Mouse (Mus musculus) skeletal muscle tissue, adult 2 months (tissue): ENCODE results near the gene Gm20388.
A peak's percentile ranks its signal among the peaks of the same experiment; 100 is the strongest.

Experiments
- DNase-seq: peaks from one replicate; pipeline ENCODE4 v3.0.0-alpha.2; 2012; ENCODE audit warnings: low read depth, low spot score

Gene Gm20388

GRCm38 (mm10) chr8:120163376-120163775, 252.7 kb downstream of the Gm20388 start:
- DNase-seq: no peak

- no peak for DNase-seq
These were observed 253.4 kb downstream of the Gm20388 start for GRCm38 (mm10) chr8:120164026-120164425.

- no peak for DNase-seq
These were observed 256.5 kb downstream of the Gm20388 start for GRCm38 (mm10) chr8:120167136-120167535.

- no peak for DNase-seq
These were observed 257.2 kb downstream of the Gm20388 start for GRCm38 (mm10) chr8:120167821-120168220.

GRCm38 (mm10) chr8:120169119-120169518, 258.5 kb downstream of the Gm20388 start:
- DNase-seq: no peak

GRCm38 (mm10) chr8:120173195-120173594, 262.6 kb downstream of the Gm20388 start:
- DNase-seq: no peak

- DNase-seq: no peak
These were observed 264.0 kb downstream of the Gm20388 start for GRCm38 (mm10) chr8:120174606-120175005.

- no peak for DNase-seq
These were observed 266.0 kb downstream of the Gm20388 start for GRCm38 (mm10) chr8:120176605-120177004.

GRCm38 (mm10) chr8:120177318-120178123, 266.9 kb downstream of the Gm20388 start, which contains the start of gene Fam92b:
Fam92b (minus strand) TSS chr8:120177466.
- DNase-seq: peak; percentile 65

GRCm38 (mm10) chr8:120178124-120178514, 267.5 kb downstream of the Gm20388 start:
- DNase-seq: no peak

GRCm38 (mm10) chr8:120179027-120179431, 268.4 kb downstream of the Gm20388 start:
- peak; percentile 85 for DNase-seq

- no peak for DNase-seq
These were observed 269.9 kb downstream of the Gm20388 start for GRCm38 (mm10) chr8:120180445-120180970.

GRCm38 (mm10) chr8:120181274-120181673, 270.6 kb downstream of the Gm20388 start:
- DNase-seq: no peak

- no peak for DNase-seq
These were observed 271.3 kb downstream of the Gm20388 start for GRCm38 (mm10) chr8:120181861-120182414.

- peak; percentile 70 for DNase-seq
These were observed 273.7 kb downstream of the Gm20388 start for GRCm38 (mm10) chr8:120184366-120184765.

GRCm38 (mm10) chr8:120184850-120185792, 274.5 kb downstream of the Gm20388 start:
- no peak for DNase-seq

GRCm38 (mm10) chr8:120186454-120186853, 275.8 kb downstream of the Gm20388 start:
- peak; percentile 56 for DNase-seq

- no peak for DNase-seq
These were observed 277.9 kb downstream of the Gm20388 start for GRCm38 (mm10) chr8:120188510-120188909.

GRCm38 (mm10) chr8:120189440-120189839, 278.8 kb downstream of the Gm20388 start:
- DNase-seq: no peak

GRCm38 (mm10) chr8:120190107-120190809, 279.6 kb downstream of the Gm20388 start:
- no peak for DNase-seq

- DNase-seq: peak; percentile 96
These were observed 280.3 kb downstream of the Gm20388 start for GRCm38 (mm10) chr8:120190810-120191413.
